Mouse (Mus musculus) heart, embryonic 16.5 days (tissue): ENCODE measurements around the gene 1700042G07Rik. TPM values are rescaled to one million over a fixed set of nuclear protein-coding genes. Genes with fewer than 3 reads are reported as not detected.

Experiments
- ATAC-seq: fragments of 200-750 bp; cut with Nextera tagmentation; replicated peaks from 2 replicates; pipeline ENCODE4 v1.8.0; 2017; ENCODE audit warnings: moderate number of reproducible peaks; ENCODE audit not compliant: insufficient read depth, low FRiP score; ENCODE audit errors: extremely low read depth
- H3K27ac ChIP-seq: fragments of 300-500 bp; sonication (generic); 2 replicates; pipeline ENCODE4 v1.5.1; 2014; ENCODE audit warnings: mild to moderate bottlenecking, low read length, control low read depth, moderate library complexity
- H3K27me3 ChIP-seq: fragments of 300-500 bp; sonication (generic); 2 replicates; pipeline ENCODE4 v1.6.1; 2014; ENCODE audit warnings: low read length, mixed read lengths; ENCODE audit not compliant: control insufficient read depth, insufficient read depth
- H3K36me3 ChIP-seq: fragments of 300-500 bp; sonication (generic); 2 replicates; pipeline ENCODE4 v1.6.1; 2014; ENCODE audit not compliant: control insufficient read depth, insufficient read depth
- H3K4me1 ChIP-seq: fragments of 300-500 bp; sonication (generic); 2 replicates; pipeline ENCODE4 v1.6.1; 2014; ENCODE audit warnings: low read length, mixed read lengths; ENCODE audit not compliant: control insufficient read depth, insufficient read depth
- H3K4me2 ChIP-seq: fragments of 300-500 bp; sonication (generic); 2 replicates; pipeline ENCODE4 v1.6.1; 2014; ENCODE audit warnings: low read depth, mild to moderate bottlenecking, control low read depth, low read length
- H3K4me3 ChIP-seq: fragments of 300-500 bp; sonication (generic); 2 replicates; pipeline ENCODE4 v1.5.1; 2014; ENCODE audit warnings: mild to moderate bottlenecking, control low read depth, low read length
- H3K9ac ChIP-seq: fragments of 300-500 bp; sonication (generic); 2 replicates; pipeline ENCODE4 v1.6.1; 2014; ENCODE audit warnings: low read length, control low read depth
- H3K9me3 ChIP-seq: fragments of 300-500 bp; sonication (generic); replicated peaks from 2 replicates; pipeline ENCODE4 v1.6.1; 2016; ENCODE audit warnings: low read length; ENCODE audit not compliant: control insufficient read depth
- WGBS: fragments of 180-500 bp; shearing (Covaris S2); extraction: QIAGEN DNeasy Blood & Tissue Kit; methylation state at CpG from one replicate; pipeline ENCODE4 v1.1.7; 2014; 5-methylcytosine and 5-hydroxymethylcytosine counted together
- polyA plus RNA-seq: library from polyadenylated mRNA; unstranded; fragments of >200 nt; fragmentation: Nextera tagmentation; extraction: Ambion mirVana; gene quantifications from 2 replicates; pipeline ENCODE4 v1.2.1, GENCODE M21; 2015

Gene 1700042G07Rik
- polyA plus RNA-seq, 1 experiment from 2014 or later = not detected

DNA sequence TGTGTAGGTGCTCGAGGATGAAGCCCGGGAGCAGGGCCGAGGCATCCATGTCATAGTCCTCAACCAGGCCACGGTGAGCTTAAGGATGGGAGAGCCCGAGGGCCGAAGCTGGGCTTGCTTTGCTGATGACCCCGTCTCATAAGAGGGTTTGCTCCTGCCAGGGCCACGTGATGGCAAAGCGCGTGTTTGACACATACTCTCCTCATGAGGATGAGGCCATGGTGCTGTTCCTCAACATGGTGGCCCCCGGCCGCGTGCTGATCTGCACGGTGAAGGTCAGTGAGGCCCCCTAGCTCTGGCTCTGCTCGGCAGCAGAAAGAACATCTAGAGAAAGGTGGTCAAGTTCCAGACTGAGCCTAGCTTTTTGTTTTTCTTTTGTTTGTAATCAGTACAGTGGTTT is 20.5 kb upstream of the 1700042G07Rik start:
- no peak overlapping the region for H3K4me3 ChIP-seq
- no peak for ATAC-seq
- no peak overlapping the region for H3K4me2 ChIP-seq
- no peaks in the 10 kb centered on the region for H3K27me3 ChIP-seq
- no peak overlapping the region for H3K27ac ChIP-seq
- no peak overlapping the region for H3K9ac ChIP-seq
- WGBS = 90% methylated on average over 15 of the region's 15 CpGs
- H3K9me3 ChIP-seq = no peaks in the 10 kb centered on the region
- peaks cover 51% of the 10 kb centered on the region for H3K36me3 ChIP-seq
- peaks cover 14% of the 10 kb centered on the region for H3K4me1 ChIP-seq

DNA sequence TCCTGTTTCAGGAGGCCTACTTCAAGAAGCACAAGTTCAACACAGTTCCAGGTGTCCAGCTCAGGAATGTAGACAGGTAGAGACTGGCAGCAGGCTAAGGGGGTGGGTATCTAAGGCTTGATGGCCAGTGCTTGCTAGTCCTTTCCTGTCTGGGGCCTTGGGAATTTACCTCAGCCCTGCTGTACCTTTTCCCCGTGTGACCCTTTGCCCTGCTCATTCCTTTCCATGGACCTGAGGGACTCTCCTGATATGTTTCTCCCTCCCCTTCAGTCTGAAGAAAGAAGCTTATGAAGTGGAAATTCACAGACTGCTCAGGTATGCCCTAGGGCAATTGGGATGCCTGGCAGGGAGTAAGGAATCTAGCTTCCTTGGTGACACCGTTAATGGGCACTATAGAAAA is 15.3 kb upstream of the 1700042G07Rik start:
- Histone ChIP-seq H3K4me1 (peaks cover 16% of the 10 kb centered on the region), H3K27me3 (no peaks in the 10 kb centered on the region), H3K27ac (no peak overlapping the region), H3K36me3 (peaks cover 58% of the 10 kb centered on the region), H3K4me3 (no peak overlapping the region), H3K4me2 (no peak overlapping the region), H3K9ac (no peak overlapping the region), H3K9me3 (no peaks in the 10 kb centered on the region)
- WGBS = 87% methylated on average over 2 of the region's 2 CpGs
- ATAC-seq = no peak

DNA sequence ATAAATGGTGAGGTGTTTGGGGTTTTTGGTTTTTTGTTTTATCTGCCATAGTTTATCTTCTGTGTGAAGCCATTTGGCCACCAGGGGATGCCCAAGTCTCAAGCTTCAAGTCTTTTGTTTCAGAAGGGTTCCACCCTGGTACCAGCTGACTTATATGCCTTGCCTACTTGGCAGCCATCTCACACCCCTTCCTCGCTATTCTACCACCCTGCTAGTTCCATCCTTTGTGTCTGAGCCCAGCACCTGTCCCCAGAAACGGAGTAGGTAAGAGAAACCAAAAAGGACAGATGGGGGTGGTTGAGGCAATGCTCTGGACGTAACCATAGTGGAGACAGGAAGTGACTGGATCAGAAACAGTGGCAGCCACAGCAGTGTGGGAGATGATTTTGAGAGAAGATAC is 13.3 kb upstream of the 1700042G07Rik start:
- 70% methylated on average over 3 of the region's 3 CpGs for WGBS
- Histone ChIP-seq H3K9ac (no peak overlapping the region), H3K4me2 (no peak overlapping the region), H3K9me3 (no peaks in the 10 kb centered on the region), H3K27ac (peak overlapping the region; percentile 28; the same call in 1 of the 2 replicates), H3K27me3 (no peaks in the 10 kb centered on the region), H3K4me1 (peaks cover 19% of the 10 kb centered on the region), H3K4me3 (no peak overlapping the region), H3K36me3 (peaks cover 41% of the 10 kb centered on the region)
- no peak for ATAC-seq

DNA sequence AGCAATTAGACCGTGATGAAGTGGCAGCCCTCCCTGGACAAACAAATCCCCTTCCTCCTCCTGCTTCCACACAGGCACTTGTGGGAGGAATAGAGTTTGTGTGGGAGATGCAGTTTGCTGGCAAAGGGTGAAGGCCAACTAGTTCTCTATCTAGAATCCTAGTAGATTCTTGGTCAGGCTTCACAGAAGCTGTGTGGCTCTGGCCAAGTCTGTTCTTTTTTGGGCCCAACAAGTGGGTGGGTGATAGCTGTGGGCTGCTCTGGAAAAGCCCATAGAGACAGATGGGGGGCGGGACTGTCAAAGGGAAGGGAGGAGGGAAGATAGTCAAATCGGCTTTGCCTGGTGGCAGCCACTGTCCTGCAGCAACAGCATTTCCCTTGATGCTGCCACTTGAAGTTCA is 12.4 kb upstream of the 1700042G07Rik start:
- H3K36me3 ChIP-seq = peaks cover 33% of the 10 kb centered on the region
- H3K9me3 ChIP-seq = no peaks in the 10 kb centered on the region
- no peak overlapping the region for H3K4me2 ChIP-seq
- H3K27ac ChIP-seq = peak overlapping the region; percentile 28; the same call in 1 of the 2 replicates
- H3K9ac ChIP-seq = no peak overlapping the region
- H3K4me1 ChIP-seq = peaks cover 21% of the 10 kb centered on the region
- no peaks in the 10 kb centered on the region for H3K27me3 ChIP-seq
- 0 out of 2 replicates have a peak, but pooled peaks have one; percentile 30 for ATAC-seq
- no peak overlapping the region for H3K4me3 ChIP-seq
- WGBS = 51% methylated on average over 3 of the region's 3 CpGs

DNA sequence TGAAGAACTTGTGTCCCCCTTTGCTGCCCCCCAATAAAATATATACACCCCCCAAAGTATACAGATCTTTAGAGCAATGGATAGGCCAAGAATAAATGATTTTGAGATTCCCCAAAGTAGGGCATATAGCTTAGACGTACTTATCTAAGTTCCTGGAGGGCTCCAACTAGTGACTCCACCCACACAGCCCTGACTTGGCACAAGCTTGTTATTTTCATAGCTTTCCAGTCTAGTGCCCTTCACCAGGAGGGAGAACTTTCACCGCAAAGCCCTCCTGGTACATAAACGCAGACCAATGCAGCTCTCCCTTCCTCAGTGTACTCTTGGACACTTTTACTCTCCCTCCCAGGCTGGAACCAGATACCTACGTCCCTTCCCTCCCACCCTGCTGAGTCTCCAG is 11.0 kb upstream of the 1700042G07Rik start:
- 50% methylated on average over 4 of the region's 4 CpGs for WGBS
- H3K9ac ChIP-seq = no peak overlapping the region
- ATAC-seq = peak; percentile 42; the same call in 1 of the 2 replicates
- no peaks in the 10 kb centered on the region for H3K9me3 ChIP-seq
- H3K4me3 ChIP-seq = no peak overlapping the region
- H3K4me2 ChIP-seq = no peak overlapping the region
- H3K27me3 ChIP-seq = no peaks in the 10 kb centered on the region
- H3K4me1 ChIP-seq = peaks cover 21% of the 10 kb centered on the region
- H3K27ac ChIP-seq = peak overlapping the region; percentile 56; the same call in 1 of the 2 replicates
- peaks cover 20% of the 10 kb centered on the region for H3K36me3 ChIP-seq

DNA sequence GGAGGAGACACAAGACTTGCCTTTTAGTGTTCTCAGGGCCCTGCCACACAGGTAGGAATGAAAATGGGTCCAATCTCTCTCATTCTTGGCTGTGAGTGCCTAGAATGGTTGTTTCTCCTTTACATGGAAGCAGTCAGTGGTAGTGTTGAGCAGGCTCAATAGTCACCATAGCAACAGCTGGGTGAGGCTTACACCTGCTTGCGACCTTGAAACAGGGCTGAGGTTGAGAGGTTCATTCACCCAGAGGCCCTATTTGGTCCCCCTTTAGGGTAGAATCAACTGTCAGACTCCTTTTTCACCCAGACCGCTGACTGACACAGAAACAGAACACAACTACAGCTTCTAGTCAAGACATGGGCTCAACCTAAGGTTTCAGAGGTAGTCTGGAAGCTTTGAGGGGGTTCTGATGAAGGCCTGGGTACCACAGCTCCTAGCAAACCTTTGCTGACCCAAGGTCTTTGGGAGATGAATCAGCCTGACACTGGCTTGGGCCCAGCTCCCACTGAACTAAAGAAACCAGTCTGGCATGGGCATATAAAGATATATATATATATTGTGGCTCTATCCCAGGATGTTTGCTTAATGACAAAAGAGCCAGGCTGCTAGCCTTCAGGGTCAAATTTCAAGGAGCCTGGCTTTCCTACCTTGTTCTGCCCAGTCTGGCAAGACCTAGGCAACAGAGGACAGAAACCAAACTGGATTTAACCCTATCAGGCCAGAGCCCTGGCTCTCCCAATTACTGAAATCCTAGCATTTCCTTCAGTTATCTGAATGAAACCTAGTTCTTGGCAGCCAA is 8.2 kb upstream of the 1700042G07Rik start:
- no peak overlapping the region for H3K4me2 ChIP-seq
- ATAC-seq = no peak
- H3K4me1 ChIP-seq = peaks cover 21% of the 10 kb centered on the region
- no peak overlapping the region for H3K4me3 ChIP-seq
- H3K36me3 ChIP-seq = no peaks in the 10 kb centered on the region
- WGBS = 84% methylated on average over 2 of the region's 2 CpGs
- H3K27ac ChIP-seq = no peak overlapping the region; the same call in 1 of the 2 replicates
- no peaks in the 10 kb centered on the region for H3K27me3 ChIP-seq
- no peaks in the 10 kb centered on the region for H3K9me3 ChIP-seq
- no peak overlapping the region for H3K9ac ChIP-seq

DNA sequence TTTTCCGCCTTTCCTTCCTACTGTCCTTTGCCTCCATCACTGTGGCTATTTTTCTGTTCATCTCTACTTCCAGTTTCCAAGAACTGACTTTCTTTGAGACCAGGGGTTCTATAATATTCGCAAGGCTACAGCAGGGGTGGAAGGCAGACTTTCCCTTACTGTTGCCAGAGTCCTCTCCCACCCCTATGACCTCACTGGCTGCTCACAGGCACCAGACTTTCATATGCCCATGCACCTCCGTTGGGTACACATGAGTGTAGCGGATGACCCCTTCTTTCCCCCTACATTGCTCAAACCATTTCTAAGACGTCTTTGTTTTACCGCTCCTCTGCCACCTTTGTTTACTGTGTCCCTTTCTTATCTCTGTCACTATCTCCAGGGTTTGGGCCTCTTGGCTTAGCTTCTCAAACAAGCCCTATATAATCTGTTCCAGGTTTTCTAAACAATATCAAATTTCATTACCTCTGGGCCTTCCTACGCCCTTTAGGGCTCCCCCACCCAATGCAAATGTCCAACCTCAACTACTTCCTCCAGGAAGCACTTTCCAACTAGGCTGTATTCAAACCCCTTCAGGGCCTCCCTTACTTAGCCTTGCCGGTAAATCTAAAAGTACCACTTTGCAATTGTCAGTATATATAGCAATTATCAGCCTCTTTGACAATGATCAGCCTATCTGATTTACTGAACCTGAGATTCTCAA is 7.3 kb upstream of the 1700042G07Rik start:
- Histone ChIP-seq H3K4me1 (peaks cover 14% of the 10 kb centered on the region), H3K9me3 (no peaks in the 10 kb centered on the region), H3K9ac (no peak overlapping the region), H3K4me3 (no peak overlapping the region), H3K4me2 (no peak overlapping the region), H3K27me3 (no peaks in the 10 kb centered on the region), H3K36me3 (no peaks in the 10 kb centered on the region), H3K27ac (no peak overlapping the region; the same call in 1 of the 2 replicates)
- 67% methylated on average over 8 of the region's 8 CpGs for WGBS
- no peak for ATAC-seq

DNA sequence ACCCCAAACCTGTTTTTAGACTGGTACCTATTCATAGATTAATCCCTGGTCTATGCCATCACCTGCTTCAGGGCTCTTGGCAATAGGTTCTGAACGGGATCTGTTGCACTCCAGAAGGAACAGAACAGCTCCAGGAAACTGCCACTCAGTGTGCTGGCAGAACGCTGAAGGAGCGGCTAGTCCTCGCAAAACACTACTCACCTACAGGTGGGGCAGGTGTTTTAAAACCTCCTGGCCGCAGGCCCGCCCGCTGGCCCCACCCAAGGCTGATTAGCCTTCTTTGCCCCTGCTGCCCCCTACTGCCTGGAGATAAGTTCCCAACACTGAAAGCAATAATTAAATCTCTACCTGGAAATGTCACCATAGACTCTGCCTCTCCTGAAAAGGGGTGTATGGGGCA is 5.8 kb upstream of the 1700042G07Rik start, which contains the start of gene Tspan1:
Tspan1 (minus strand) TSS at position 198 of the 400 bp plus-strand sequence.
- Histone ChIP-seq H3K4me1 (peaks cover 6% of the 10 kb centered on the region), H3K27me3 (no peaks in the 10 kb centered on the region), H3K9ac (no peak within 1 kb of the TSS), H3K4me3 (no peak within 1 kb of the TSS), H3K36me3 (no peaks in the 10 kb centered on the region), H3K27ac (no peak within 1 kb of the TSS), H3K4me2 (no peak within 1 kb of the TSS), H3K9me3 (no peaks in the 10 kb centered on the region)
- WGBS = 23% methylated on average over 7 of the region's 7 CpGs
- no peak for ATAC-seq
